Mouse (Mus musculus): ENCODE measurements at regions not wholly inside any gene's neighbourhood (a gene's known extent, or its start where the extent isn't known, plus 50 kb on each side); places are given as distances from the start of the nearest gene placed in this dataset.

GRCm38 (mm10) chr13:26594313-26594712 lies 175.7 kb downstream of the Hdgfl1 start:
- H3K27me3 ChIP-seq (ENCODE audit: control insufficient read depth, insufficient read depth, low read length) = no peaks in the 10 kb centered on the region
- H3K4me1 ChIP-seq (replicated peaks; ENCODE audit: control insufficient read depth, insufficient read depth, low read length) = no peaks in the 10 kb centered on the region
- ATAC-seq (replicated peaks; ENCODE audit: low FRiP score) = no peak
- H3K9ac ChIP-seq (ENCODE audit: low read length) = no peak overlapping the region
- no peaks in the 10 kb centered on the region for H3K36me3 ChIP-seq (ENCODE audit: control insufficient read depth, insufficient read depth, low read length)
- H3K4me2 ChIP-seq (ENCODE audit: low read depth, low read length, severe bottlenecking) = no peak overlapping the region
- no peak overlapping the region for H3K4me3 ChIP-seq (ENCODE audit: low read depth, low read length)
- DNase-seq (ENCODE audit: low spot score) = no peak
- no peaks in the 10 kb centered on the region for H3K9me3 ChIP-seq (ENCODE audit: control insufficient read depth, low read length)
- no peak overlapping the region for H3K27ac ChIP-seq (ENCODE audit: low read depth, low read length)

GRCm38 (mm10) chr13:26593750-26594149 lies 176.2 kb downstream of the Hdgfl1 start:
- H3K9ac ChIP-seq (ENCODE audit: low read length) = no peak overlapping the region
- H3K4me1 ChIP-seq (replicated peaks; ENCODE audit: control insufficient read depth, insufficient read depth, low read length) = no peaks in the 10 kb centered on the region
- H3K27me3 ChIP-seq (ENCODE audit: control insufficient read depth, insufficient read depth, low read length) = no peaks in the 10 kb centered on the region
- no peak overlapping the region for H3K27ac ChIP-seq (ENCODE audit: low read depth, low read length)
- H3K4me3 ChIP-seq (ENCODE audit: low read depth, low read length) = no peak overlapping the region
- no peaks in the 10 kb centered on the region for H3K36me3 ChIP-seq (ENCODE audit: control insufficient read depth, insufficient read depth, low read length)
- H3K4me2 ChIP-seq (ENCODE audit: low read depth, low read length, severe bottlenecking) = no peak overlapping the region
- ATAC-seq (replicated peaks; ENCODE audit: low FRiP score) = peak; percentile 72
- 79% methylated on average over 1 of the region's 1 CpGs for WGBS
- H3K9me3 ChIP-seq (ENCODE audit: control insufficient read depth, low read length) = no peaks in the 10 kb centered on the region
- no peak for DNase-seq (ENCODE audit: low spot score)

GRCm38 (mm10) chr13:26575890-26576543 lies 193.9 kb downstream of the Hdgfl1 start:
- DNase-seq (ENCODE audit: low spot score) = no peak
- Histone ChIP-seq H3K27me3 (ENCODE audit: control insufficient read depth, insufficient read depth, low read length) (no peaks in the 10 kb centered on the region), H3K36me3 (ENCODE audit: control insufficient read depth, insufficient read depth, low read length) (no peaks in the 10 kb centered on the region), H3K4me3 (ENCODE audit: low read depth, low read length) (no peak overlapping the region), H3K4me1 (replicated peaks; ENCODE audit: control insufficient read depth, insufficient read depth, low read length) (no peaks in the 10 kb centered on the region), H3K9ac (ENCODE audit: low read length) (no peak overlapping the region), H3K9me3 (ENCODE audit: control insufficient read depth, low read length) (no peaks in the 10 kb centered on the region), H3K4me2 (ENCODE audit: low read depth, low read length, severe bottlenecking) (no peak overlapping the region), H3K27ac (ENCODE audit: low read depth, low read length) (no peak overlapping the region)
- WGBS = 66% methylated on average over 2 of the region's 2 CpGs
- ATAC-seq (replicated peaks; ENCODE audit: low FRiP score) = no peak

- H3K36me3 ChIP-seq (ENCODE audit: control insufficient read depth, insufficient read depth, low read length) = no peaks in the 10 kb centered on the region
- 22% methylated on average over 4 of the region's 4 CpGs for WGBS
- H3K27me3 ChIP-seq (ENCODE audit: control insufficient read depth, insufficient read depth, low read length) = no peaks in the 10 kb centered on the region
- H3K4me2 ChIP-seq (ENCODE audit: low read depth, low read length, severe bottlenecking) = no peak overlapping the region
- H3K4me1 ChIP-seq (replicated peaks; ENCODE audit: control insufficient read depth, insufficient read depth, low read length) = 0 out of 2 replicates have a peak, but pooled peaks cover 2% of the 10 kb centered on the region
- H3K27ac ChIP-seq (ENCODE audit: low read depth, low read length) = no peak overlapping the region
- ATAC-seq (replicated peaks; ENCODE audit: low FRiP score) (peak; percentile 60; the same call in 1 of the 2 replicates), DNase-seq (ENCODE audit: low spot score) (no peak)
- H3K9ac ChIP-seq (ENCODE audit: low read length) = no peak overlapping the region
- no peak overlapping the region for H3K4me3 ChIP-seq (ENCODE audit: low read depth, low read length)
- no peaks in the 10 kb centered on the region for H3K9me3 ChIP-seq (ENCODE audit: control insufficient read depth, low read length)
These were observed 200.5 kb downstream of the Hdgfl1 start for GRCm38 (mm10) chr13:26569422-26569821.

GRCm38 (mm10) chr13:26564941-26565862 lies 204.8 kb downstream of the Hdgfl1 start:
- WGBS = 81% methylated on average over 7 of the region's 7 CpGs
- Histone ChIP-seq H3K4me3 (ENCODE audit: low read depth, low read length) (no peak overlapping the region), H3K4me1 (replicated peaks; ENCODE audit: control insufficient read depth, insufficient read depth, low read length) (0 out of 2 replicates have a peak, but pooled peaks cover 2% of the 10 kb centered on the region), H3K9me3 (ENCODE audit: control insufficient read depth, low read length) (no peaks in the 10 kb centered on the region), H3K27ac (ENCODE audit: low read depth, low read length) (no peak overlapping the region), H3K27me3 (ENCODE audit: control insufficient read depth, insufficient read depth, low read length) (no peaks in the 10 kb centered on the region), H3K9ac (ENCODE audit: low read length) (no peak overlapping the region), H3K4me2 (ENCODE audit: low read depth, low read length, severe bottlenecking) (no peak overlapping the region), H3K36me3 (ENCODE audit: control insufficient read depth, insufficient read depth, low read length) (no peaks in the 10 kb centered on the region)
- ATAC-seq (replicated peaks; ENCODE audit: low FRiP score) (no peak), DNase-seq (ENCODE audit: low spot score) (no peak)

- H3K4me2 ChIP-seq (ENCODE audit: low read depth, low read length, severe bottlenecking) = no peak overlapping the region
- no peak overlapping the region for H3K9ac ChIP-seq (ENCODE audit: low read length)
- H3K9me3 ChIP-seq (ENCODE audit: control insufficient read depth, low read length) = no peaks in the 10 kb centered on the region
- no peaks in the 10 kb centered on the region for H3K27me3 ChIP-seq (ENCODE audit: control insufficient read depth, insufficient read depth, low read length)
- H3K27ac ChIP-seq (ENCODE audit: low read depth, low read length) = no peak overlapping the region
- no peak overlapping the region for H3K4me3 ChIP-seq (ENCODE audit: low read depth, low read length)
- 58% methylated on average over 1 of the region's 1 CpGs for WGBS
- no peaks in the 10 kb centered on the region for H3K36me3 ChIP-seq (ENCODE audit: control insufficient read depth, insufficient read depth, low read length)
- H3K4me1 ChIP-seq (replicated peaks; ENCODE audit: control insufficient read depth, insufficient read depth, low read length) = no peaks in the 10 kb centered on the region
- no peak for ATAC-seq (replicated peaks; ENCODE audit: low FRiP score)
- no peak for DNase-seq (ENCODE audit: low spot score)
These were observed 211.6 kb downstream of the Hdgfl1 start for GRCm38 (mm10) chr13:26558366-26558765.

- DNase-seq (ENCODE audit: low spot score) (no peak), ATAC-seq (replicated peaks; ENCODE audit: low FRiP score) (no peak)
- Histone ChIP-seq H3K4me3 (ENCODE audit: low read depth, low read length) (no peak overlapping the region), H3K4me2 (ENCODE audit: low read depth, low read length, severe bottlenecking) (no peak overlapping the region), H3K9ac (ENCODE audit: low read length) (no peak overlapping the region), H3K27me3 (ENCODE audit: control insufficient read depth, insufficient read depth, low read length) (no peaks in the 10 kb centered on the region), H3K4me1 (replicated peaks; ENCODE audit: control insufficient read depth, insufficient read depth, low read length) (no peaks in the 10 kb centered on the region), H3K36me3 (ENCODE audit: control insufficient read depth, insufficient read depth, low read length) (no peaks in the 10 kb centered on the region), H3K9me3 (ENCODE audit: control insufficient read depth, low read length) (no peaks in the 10 kb centered on the region), H3K27ac (ENCODE audit: low read depth, low read length) (no peak overlapping the region)
- 77% methylated on average over 6 of the region's 6 CpGs for WGBS
These were observed 215.7 kb downstream of the Hdgfl1 start for GRCm38 (mm10) chr13:26554266-26554665.

GRCm38 (mm10) chr13:26552122-26552521 lies 217.8 kb downstream of the Hdgfl1 start:
- no peaks in the 10 kb centered on the region for H3K9me3 ChIP-seq (ENCODE audit: control insufficient read depth, low read length)
- no peak overlapping the region for H3K27ac ChIP-seq (ENCODE audit: low read depth, low read length)
- H3K4me1 ChIP-seq (replicated peaks; ENCODE audit: control insufficient read depth, insufficient read depth, low read length) = no peaks in the 10 kb centered on the region
- WGBS = 87% methylated on average over 3 of the region's 3 CpGs
- H3K27me3 ChIP-seq (ENCODE audit: control insufficient read depth, insufficient read depth, low read length) = no peaks in the 10 kb centered on the region
- no peak overlapping the region for H3K9ac ChIP-seq (ENCODE audit: low read length)
- H3K4me2 ChIP-seq (ENCODE audit: low read depth, low read length, severe bottlenecking) = no peak overlapping the region
- no peak for ATAC-seq (replicated peaks; ENCODE audit: low FRiP score)
- DNase-seq (ENCODE audit: low spot score) = no peak
- no peak overlapping the region for H3K4me3 ChIP-seq (ENCODE audit: low read depth, low read length)
- H3K36me3 ChIP-seq (ENCODE audit: control insufficient read depth, insufficient read depth, low read length) = no peaks in the 10 kb centered on the region

Data from forebrain, embryonic 11.5 days (tissue).